In the genomic region with DNA sequence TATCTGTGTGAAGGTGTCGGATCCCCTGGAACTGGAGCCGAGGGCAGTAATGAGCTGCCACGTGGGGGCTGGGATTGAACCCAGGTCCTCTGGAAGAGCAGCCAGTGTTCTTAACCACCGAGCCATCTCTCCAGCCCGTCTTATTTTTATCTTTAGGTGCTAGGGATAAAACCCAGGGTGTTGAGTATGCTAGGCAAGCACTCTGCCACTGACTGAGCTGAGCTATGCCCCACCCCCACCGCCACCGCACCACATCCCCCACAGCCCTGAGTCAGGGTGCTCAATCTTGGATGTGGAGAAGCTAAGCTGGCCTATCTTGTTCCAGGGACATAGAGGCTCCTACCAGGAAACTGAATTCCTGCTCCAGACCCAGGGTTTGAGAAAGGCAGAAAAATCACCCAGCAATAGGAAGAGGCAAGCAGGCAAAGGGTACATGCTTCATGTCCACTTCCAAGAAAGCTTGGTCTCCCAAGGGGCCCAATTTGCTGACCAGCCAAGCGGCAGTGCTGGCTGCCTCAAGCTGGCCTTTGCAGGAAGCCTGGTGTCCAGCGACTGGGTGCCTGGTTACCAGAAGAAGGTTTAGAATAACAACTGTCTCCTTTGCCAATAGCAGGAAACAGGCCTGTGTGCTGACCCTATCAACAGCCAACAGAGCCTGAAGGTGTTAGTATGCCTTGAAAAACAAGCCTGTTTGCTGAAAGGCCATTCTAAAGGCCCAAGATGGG, we compare ENCODE assay signal across 10 mouse cellular contexts. TPM values are rescaled to one million over a fixed set of nuclear protein-coding genes. Genes with fewer than 3 reads are reported as not detected.
A peak's percentile ranks its signal among the peaks of the same experiment; 100 is the strongest.
DNase-seq lines count a peak whose midpoint lies in the region; ATAC-seq and TF ChIP-seq lines count a peak whose summit lies in the region.
"Had no signal": no experiment of that assay in that cellular context is flagged by ENCODE, and none has a peak within 500 bp of the region (broad histone marks: within the 10 kb centered on the region; RNA-seq: fewer than 3 reads in every experiment).

No protein-coding gene starts in this region.

- H3K9me3 ChIP-seq in stomach, postnatal 0 days (ENCODE audit: control insufficient read depth, low read length), result no peaks in the 10 kb centered on the region

- H3K9ac ChIP-seq in heart, adult 2 months (ENCODE audit: low read depth, low read length), result peak overlapping the region; percentile 14
- H3K9ac ChIP-seq in stomach, postnatal 0 days (ENCODE audit: low read length), result no peak overlapping the region

- H3K4me3 ChIP-seq in heart, adult 2 months, result peak overlapping the region; percentile 29
- no peak overlapping the region for H3K4me3 ChIP-seq in stomach, postnatal 0 days (ENCODE audit: low read depth, low read length)

- peaks cover 6% of the 10 kb centered on the region; the same call in 1 of the 2 replicates for H3K36me3 ChIP-seq in heart, adult 2 months (ENCODE audit: control insufficient read depth, insufficient read depth, low read length)
- peaks cover 8% of the 10 kb centered on the region; the same call in 1 of the 2 replicates for H3K36me3 ChIP-seq in stomach, postnatal 0 days (ENCODE audit: control insufficient read depth, insufficient read depth, low read length)

- H3K4me1 ChIP-seq in heart, adult 2 months (ENCODE audit: control insufficient read depth, insufficient read depth, low read length), result peaks cover 7% of the 10 kb centered on the region
- H3K4me1 ChIP-seq in stomach, postnatal 0 days (replicated peaks; ENCODE audit: control insufficient read depth, insufficient read depth), result no peaks in the 10 kb centered on the region

- H3K79me2 ChIP-seq in heart, adult 2 months (replicated peaks; ENCODE audit: control insufficient read depth, insufficient read depth, low read length), result no peaks in the 10 kb centered on the region

- ATAC-seq in stomach, postnatal 0 days (ENCODE audit: low FRiP score, low TSS enrichment), result no peak
- ATAC-seq: forebrain, embryonic 14.5 days had no signal

- peak; percentile 66 for DNase-seq in adrenal gland, postnatal 14 days
- no peak for DNase-seq in adrenal gland, adult 8-10 months
- DNase-seq in left cerebral cortex, postnatal 14 days (ENCODE audit: low spot score in 2 of 2), result peak; percentile 37 to 54
- DNase-seq in left cerebral cortex, adult 11 months (ENCODE audit: low spot score), result no peak
- peak; percentile 53 to 71 for DNase-seq in heart, adult 2 months
- peak; percentile 9 to 67 for DNase-seq in layer of hippocampus, postnatal 14 days (ENCODE audit: low spot score in 2 of 2)
- DNase-seq in stomach, postnatal 0 days (ENCODE audit: low spot score), result no peak
- no peak for DNase-seq in testis, postnatal 14 days (ENCODE audit: low spot score)

- H3K27ac ChIP-seq in heart, adult 2 months, result peak overlapping the region; percentile 71
- no peak overlapping the region for H3K27ac ChIP-seq in stomach, postnatal 0 days (replicated peaks)

- 47% methylated on average over 9 of the region's 9 CpGs for WGBS in heart, adult 2 months
- WGBS in stomach, postnatal 0 days, result 65% methylated on average over 9 of the region's 9 CpGs

- TF ChIP-seq CTCF in heart, adult 2 months (IDR thresholded peaks at IDR 0.05), result no peak
- no peak for TF ChIP-seq CTCF in stomach, postnatal 0 days (IDR thresholded peaks at IDR 0.05; ENCODE audit: low read depth)

- H3K4me2 ChIP-seq in stomach, postnatal 0 days (replicated peaks; ENCODE audit: low read depth), result no peak overlapping the region

- no peaks in the 10 kb centered on the region for H3K27me3 ChIP-seq in heart, adult 2 months (ENCODE audit: control insufficient read depth, insufficient read depth, low read length)
- H3K27me3 ChIP-seq in stomach, postnatal 0 days (ENCODE audit: control insufficient read depth, insufficient read depth, low read length), result no peaks in the 10 kb centered on the region
- H3K27me3 ChIP-seq: Patski had no signal

- TF ChIP-seq EP300 in heart, adult 2 months (IDR thresholded peaks at IDR 0.05; ENCODE audit: insufficient read depth, low read depth, low read length), result 0 out of 2 replicates have a peak, but pooled peaks have one; percentile 13
- TF ChIP-seq EP300 in stomach, postnatal 0 days (optimal IDR thresholded peaks at IDR 0.05), result no peak

- no peak for TF ChIP-seq POLR2A in heart, adult 2 months (IDR thresholded peaks at IDR 0.05; ENCODE audit: insufficient read depth, low read depth, low read length)

- intact Hi-C loops in left cerebral cortex, postnatal 14 days (cut with DNase I), result no loop called here
- intact Hi-C loops in heart, adult 2 months (cut with DNase I), result loop anchor here (5.0 kb wide), 1 partner anchor 266 kb away; no protein-coding TSS in a partner anchor

RNA-seq across cellular contexts. Expression of a gene that starts 9.4 kb away (rescaled TPM):
- 932 and 939 TPM in 2 replicates for total RNA-seq in adrenal gland, postnatal 14 days (2021)
- total RNA-seq in adrenal gland, adult 8-10 months (2022), result 1,000 to 10,000 TPM in 1 of 4 experiments, 100 to 1,000 TPM in 3; 716 to 1,044 (median 882) TPM
- 100 to 1,000 TPM; 413 to 428 TPM for total RNA-seq in left cerebral cortex, postnatal 14 days (2021)
- total RNA-seq in heart, adult 2 months (2021), result 1,000 to 10,000 TPM; 1,016 to 1,153 TPM
- polyA plus RNA-seq in heart, adult 2 months (2012; rRNA removed), result 778 and 988 TPM in 2 replicates
- 100 to 1,000 TPM; 412 to 435 TPM for total RNA-seq in layer of hippocampus, postnatal 14 days (2021)
- polyA plus RNA-seq in stomach, postnatal 0 days (2015; fragmentation: Nextera tagmentation; extraction: Ambion mirVana), result 906 and 964 TPM in 2 replicates

RNA-seq across cellular contexts. Expression of a gene that starts 17.6 kb away (rescaled TPM):
- total RNA-seq in adrenal gland, postnatal 14 days (2021), result 1.6 and 1.7 TPM in 2 replicates
- total RNA-seq in adrenal gland, adult 8-10 months (2022), result 1 to 10 TPM; 1.5 to 3.3 (median 2.0) TPM
- total RNA-seq in left cerebral cortex, postnatal 14 days (2021), result 1 to 10 TPM; 4.0 to 4.4 TPM
- total RNA-seq in heart, adult 2 months (2021), result under 1 TPM; 0.26 to 0.55 TPM
- polyA plus RNA-seq in heart, adult 2 months (2012; rRNA removed), result 0.33 and 0.85 TPM in 2 replicates
- 1 to 10 TPM; 4.2 to 4.6 TPM for total RNA-seq in layer of hippocampus, postnatal 14 days (2021)
- 1.8 and 2.6 TPM in 2 replicates for polyA plus RNA-seq in stomach, postnatal 0 days (2015; fragmentation: Nextera tagmentation; extraction: Ambion mirVana)

RNA-seq across cellular contexts. Expression of a gene that starts 20.5 kb away (rescaled TPM):
- total RNA-seq in adrenal gland, postnatal 14 days (2021), result 1.2 and 1.7 TPM in 2 replicates
- 1 to 10 TPM in 3 of 4 experiments, under 1 TPM in 1; 0.49 to 2.6 (median 1.1) TPM for total RNA-seq in adrenal gland, adult 8-10 months (2022)
- total RNA-seq in left cerebral cortex, postnatal 14 days (2021), result 10 to 100 TPM; 10.5 to 10.9 TPM
- total RNA-seq in heart, adult 2 months (2021), result 10 to 100 TPM; 15.5 to 16.8 TPM
- polyA plus RNA-seq in heart, adult 2 months (2012; rRNA removed), result 39.8 and 69.6 TPM in 2 replicates
- 10 to 100 TPM; 19.7 to 20.3 TPM for total RNA-seq in layer of hippocampus, postnatal 14 days (2021)
- polyA plus RNA-seq in stomach, postnatal 0 days (2015; fragmentation: Nextera tagmentation; extraction: Ambion mirVana), result 0.08 and 0.25 TPM in 2 replicates

RNA-seq across cellular contexts. Expression of a gene that starts 30.4 kb away (rescaled TPM):
- 4.3 and 5.9 TPM in 2 replicates for total RNA-seq in adrenal gland, postnatal 14 days (2021)
- 1 to 10 TPM; 3.3 to 7.2 (median 5.0) TPM for total RNA-seq in adrenal gland, adult 8-10 months (2022)
- total RNA-seq in left cerebral cortex, postnatal 14 days (2021), result 1 to 10 TPM; 1.8 to 3.4 TPM
- 1 to 10 TPM in 1 of 2 experiments, under 1 TPM in 1; 0.44 to 1.5 TPM for total RNA-seq in heart, adult 2 months (2021)
- 1.7 and 2.0 TPM in 2 replicates for polyA plus RNA-seq in heart, adult 2 months (2012; rRNA removed)
- total RNA-seq in layer of hippocampus, postnatal 14 days (2021), result 1 to 10 TPM; 2.1 to 2.4 TPM
- polyA plus RNA-seq in stomach, postnatal 0 days (2015; fragmentation: Nextera tagmentation; extraction: Ambion mirVana), result 2.2 and 3.0 TPM in 2 replicates

RNA-seq across cellular contexts. Expression of a gene that starts 31.1 kb away (rescaled TPM):
- 39.5 and 44.8 TPM in 2 replicates for total RNA-seq in adrenal gland, postnatal 14 days (2021)
- total RNA-seq in adrenal gland, adult 8-10 months (2022), result 10 to 100 TPM; 30.2 to 69.8 (median 54.5) TPM
- 10 to 100 TPM; 19.0 to 24.0 TPM for total RNA-seq in left cerebral cortex, postnatal 14 days (2021)
- total RNA-seq in heart, adult 2 months (2021), result 10 to 100 TPM in 1 of 2 experiments, 1 to 10 TPM in 1; 9.1 to 10.9 TPM
- polyA plus RNA-seq in heart, adult 2 months (2012; rRNA removed), result 6.2 and 7.0 TPM in 2 replicates
- 10 to 100 TPM; 18.8 to 19.3 TPM for total RNA-seq in layer of hippocampus, postnatal 14 days (2021)
- 24.5 and 27.3 TPM in 2 replicates for polyA plus RNA-seq in stomach, postnatal 0 days (2015; fragmentation: Nextera tagmentation; extraction: Ambion mirVana)

Comparison
In these comparisons a context has a peak if more than half of its experiments do, and no peak if none do; other contexts are left out.
1. DNase-seq: peak in adrenal gland, postnatal 14 days (single experiment), left cerebral cortex, postnatal 14 days (2 of 2), heart, adult 2 months (2 of 2) and layer of hippocampus, postnatal 14 days (2 of 2); none in adrenal gland, adult 8-10 months (single experiment), left cerebral cortex, adult 11 months (single experiment), stomach, postnatal 0 days (single experiment) and testis, postnatal 14 days (single experiment).